Mouse (Mus musculus): ENCODE measurements around the gene Capns2.

DNA sequence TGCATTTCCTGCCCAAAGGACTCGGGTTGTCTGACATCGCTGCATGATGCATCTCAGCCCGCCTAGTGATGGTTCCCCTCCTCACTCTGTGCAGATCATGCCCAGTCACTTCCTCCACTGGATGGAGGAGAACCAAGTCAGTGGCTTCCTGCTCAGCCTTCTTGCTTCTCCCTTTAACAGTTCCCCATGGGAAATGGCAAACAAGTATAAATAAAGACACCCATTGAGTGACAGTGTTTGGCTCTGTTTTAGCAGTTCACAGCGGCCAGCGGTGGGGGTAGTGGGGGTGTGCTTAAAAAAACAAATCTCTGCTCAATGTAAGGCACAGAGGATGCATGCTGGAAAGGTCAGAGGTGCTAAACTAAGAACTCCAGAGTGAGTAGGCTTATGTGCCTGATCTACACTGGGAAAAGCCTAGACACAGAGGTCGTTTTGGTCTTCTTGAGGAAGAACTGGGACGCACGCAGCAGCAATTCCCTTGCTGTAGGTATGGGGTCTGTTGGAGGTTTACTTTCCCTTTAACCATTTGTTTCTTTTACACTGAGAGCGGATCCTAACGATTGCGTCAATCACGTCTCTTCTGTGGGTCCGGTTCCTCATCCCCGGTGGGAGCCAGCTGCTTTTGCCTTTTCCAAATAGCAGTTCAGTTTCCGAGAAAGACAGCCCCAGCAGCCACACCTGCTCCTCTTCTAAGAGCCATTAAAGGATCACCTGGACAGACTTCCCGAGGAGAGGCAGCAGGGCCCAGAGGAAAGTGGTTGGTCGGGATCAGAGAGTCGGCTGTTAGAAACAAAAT is 47.8 kb upstream of the Capns2 start:
- TF ChIP-seq CTCF (IDR thresholded peaks at IDR 0.05; ENCODE audit: borderline replicate concordance, insufficient read depth, low read length), result no peak
- no peak for TF ChIP-seq POLR2A (IDR thresholded peaks at IDR 0.05; ENCODE audit: low read depth, low read length)
